ENCODE assay signal across 11 mouse cellular contexts in genomic region chr3:31324231-31324654, GRCm38 (mm10). TPM values are rescaled to one million over a fixed set of nuclear protein-coding genes. Genes with fewer than 3 reads are reported as not detected.
A peak's percentile ranks its signal among the peaks of the same experiment; 100 is the strongest.
DNase-seq lines count a peak whose midpoint lies in the region; ATAC-seq and TF ChIP-seq lines count a peak whose summit lies in the region.
"Had no signal": no experiment of that assay in that cellular context is flagged by ENCODE, and none has a peak within 500 bp of the region (broad histone marks: within the 10 kb centered on the region; RNA-seq: fewer than 3 reads in every experiment).

No protein-coding gene starts in this region.

- H3K4me1 ChIP-seq in forebrain, embryonic 15.5 days, result no peaks in the 10 kb centered on the region
- no peaks in the 10 kb centered on the region for H3K4me1 ChIP-seq in forebrain, embryonic 14.5 days (ENCODE audit: control insufficient read depth, insufficient read depth, low read length)
- H3K4me1 ChIP-seq in thymus, adult 2 months (replicated peaks; ENCODE audit: control insufficient read depth, insufficient read depth, low read length), result no peaks in the 10 kb centered on the region

- H3K9me3 ChIP-seq in forebrain, embryonic 15.5 days, result no peaks in the 10 kb centered on the region
- no peaks in the 10 kb centered on the region for H3K9me3 ChIP-seq in forebrain, embryonic 14.5 days (replicated peaks; ENCODE audit: control insufficient read depth, low read length)

- intact Hi-C loops in left cerebral cortex, postnatal 25 days (cut with DNase I), result no loop called here
- intact Hi-C loops in left cerebral cortex, postnatal 4 days (cut with DNase I), result loop anchor here (10.0 kb wide), 1 partner anchor 159 kb away; no protein-coding TSS in a partner anchor

- no peak for TF ChIP-seq CTCF in layer of hippocampus, adult 2 months (conservative IDR thresholded peaks at IDR 0.05)
- no peak for TF ChIP-seq CTCF in thymus, adult 2 months (IDR thresholded peaks at IDR 0.05; ENCODE audit: borderline replicate concordance, control insufficient read depth, extremely low read depth, insufficient read depth, low read length, poor library complexity)

- H3K9ac ChIP-seq in forebrain, embryonic 15.5 days (replicated peaks), result no peak overlapping the region
- H3K9ac ChIP-seq in forebrain, embryonic 14.5 days (ENCODE audit: low read length), result no peak overlapping the region

- no peak for DNase-seq in forebrain, embryonic 14.5 days (ENCODE audit: low spot score)
- DNase-seq in left cerebral cortex, postnatal 25 days (ENCODE audit: low spot score in 2 of 2), result peak; percentile 32 to 54
- no peak for DNase-seq in left cerebral cortex, postnatal 4 days
- DNase-seq in layer of hippocampus, adult 2 months (ENCODE audit: low spot score in 2 of 2), result peak; percentile 28 to 47
- DNase-seq in right cerebral cortex, postnatal 25 days, result peak; percentile 19
- no peak for DNase-seq in thymus, adult 2 months
- DNase-seq: heart, postnatal 14 days; kidney, adult 11 months; lung, adult 18-20 months had no signal

- H3K4me3 ChIP-seq in forebrain, embryonic 15.5 days, result no peak overlapping the region
- no peak overlapping the region for H3K4me3 ChIP-seq in forebrain, embryonic 14.5 days (ENCODE audit: low read depth, low read length)
- H3K4me3 ChIP-seq in layer of hippocampus, adult 2 months, result no peak overlapping the region
- no peak overlapping the region for H3K4me3 ChIP-seq in thymus, adult 2 months (ENCODE audit: control insufficient read depth, insufficient read depth, low read length)

- ATAC-seq in forebrain, embryonic 15.5 days (replicated peaks), result 0 out of 2 replicates have a peak, but pooled peaks have one; percentile 41
- no peak for ATAC-seq in forebrain, embryonic 14.5 days
- no peak for ATAC-seq in erythroid progenitor cell, adult 5-6 weeks (replicated peaks; ENCODE audit: low FRiP score, poor library complexity, severe bottlenecking)

- no peak overlapping the region for H3K27ac ChIP-seq in forebrain, embryonic 15.5 days (replicated peaks)
- no peak overlapping the region for H3K27ac ChIP-seq in forebrain, embryonic 14.5 days (ENCODE audit: low read depth, low read length)
- H3K27ac ChIP-seq in layer of hippocampus, adult 2 months, result peak overlapping the region; percentile 85
- no peak overlapping the region for H3K27ac ChIP-seq in thymus, adult 2 months (ENCODE audit: control insufficient read depth, insufficient read depth, low read length)

- no peak for TF ChIP-seq POLR2A in thymus, adult 2 months (IDR thresholded peaks at IDR 0.05; ENCODE audit: control insufficient read depth, extremely low read depth, insufficient read depth, low read length, poor library complexity)

- no peaks in the 10 kb centered on the region for H3K36me3 ChIP-seq in forebrain, embryonic 15.5 days
- H3K36me3 ChIP-seq in forebrain, embryonic 14.5 days (ENCODE audit: control insufficient read depth, insufficient read depth, low read length), result no peaks in the 10 kb centered on the region
- H3K36me3 ChIP-seq in thymus, adult 2 months (ENCODE audit: control insufficient read depth, insufficient read depth, low read length), result no peaks in the 10 kb centered on the region

- no peaks in the 10 kb centered on the region for H3K27me3 ChIP-seq in forebrain, embryonic 15.5 days
- no peaks in the 10 kb centered on the region for H3K27me3 ChIP-seq in forebrain, embryonic 14.5 days (replicated peaks; ENCODE audit: control insufficient read depth, insufficient read depth, low read length)
- H3K27me3 ChIP-seq in thymus, adult 2 months (ENCODE audit: control insufficient read depth, insufficient read depth, low read length), result no peaks in the 10 kb centered on the region

- no peak overlapping the region for H3K4me2 ChIP-seq in forebrain, embryonic 15.5 days (replicated peaks)
- H3K4me2 ChIP-seq in forebrain, embryonic 14.5 days (ENCODE audit: low read length), result no peak overlapping the region

- WGBS in forebrain, embryonic 15.5 days, result 61% methylated on average over 3 of the region's 3 CpGs
- WGBS in forebrain, embryonic 14.5 days, result 68% methylated on average over 3 of the region's 3 CpGs
- WGBS in thymus, adult 2 months, result 85% methylated on average over 3 of the region's 3 CpGs

RNA-seq across cellular contexts. Expression of gene Slc7a14, which starts 14.1 kb away (rescaled TPM):
- 3.1 and 3.6 TPM in 2 replicates for polyA plus RNA-seq in forebrain, embryonic 15.5 days (2015; fragmentation: Nextera tagmentation; extraction: Ambion mirVana)
- polyA plus RNA-seq in forebrain, embryonic 14.5 days (2014; fragmentation: Nextera tagmentation; extraction: Ambion mirVana), result 2.2 and 3.2 TPM in 2 replicates
- total RNA-seq in left cerebral cortex, postnatal 25 days (2021), result 10 to 100 TPM; 52.1 to 52.6 TPM
- 10 to 100 TPM; 28.4 to 31.5 TPM for total RNA-seq in left cerebral cortex, postnatal 4 days (2021)
- total RNA-seq in layer of hippocampus, adult 2 months (2021), result 10 to 100 TPM; 94.4 to 97.3 TPM
- 0.36 TPM in 1 of 2 replicates, not detected in the other for total RNA-seq in erythroid progenitor cell, adult 5-6 weeks (2015; ENCODE audit: low replicate concordance)
- total RNA-seq in erythroid progenitor cell, adult 5-6 weeks (2017; ENCODE audit: low replicate concordance), result not detected in 2 replicates
- polyA plus RNA-seq in thymus, adult 2 months (2012; rRNA removed), result 0.03 TPM in 2 replicates

Comparison
In these comparisons a context has a peak if more than half of its experiments do, and no peak if none do; other contexts are left out.
1. DNase-seq: peak in left cerebral cortex, postnatal 25 days (2 of 2), layer of hippocampus, adult 2 months (2 of 2) and right cerebral cortex, postnatal 25 days (single experiment); none in forebrain, embryonic 14.5 days (single experiment), left cerebral cortex, postnatal 4 days (single experiment) and thymus, adult 2 months (single experiment).
2. RNA of gene Slc7a14, which starts 14.1 kb away (total RNA-seq): 94.4 to 97.3 TPM in layer of hippocampus, adult 2 months, 52.1 to 52.6 TPM in left cerebral cortex, postnatal 25 days and 28.4 to 31.5 TPM in left cerebral cortex, postnatal 4 days; 0.36 TPM in erythroid progenitor cell, adult 5-6 weeks; every median in the first group is over 10 times any median in the second.